Mouse (Mus musculus) cerebellum, adult 2 months (tissue): ENCODE data around the gene Lsm4. TPM values are rescaled to one million over a fixed set of nuclear protein-coding genes. Genes with fewer than 3 reads are reported as not detected.

ENCODE experiments used
- DNase-seq, 2 experiments: peaks; one replicate each; pipeline ENCODE4 v3.0.0; 2021
- H3K27ac ChIP-seq: fragments of 200-500 bp; 2 replicates; pipeline ENCODE4 v1.5.1; 2012; ENCODE audit warnings: low read length, control low read depth, inconsistent platforms; ENCODE audit not compliant: insufficient read depth
- H3K27me3 ChIP-seq: fragments of 200-500 bp; 2 replicates; pipeline ENCODE4 v1.6.1; 2012; ENCODE audit warnings: inconsistent platforms, mild to moderate bottlenecking, low read length, moderate library complexity; ENCODE audit not compliant: control insufficient read depth, insufficient read depth
- H3K4me1 ChIP-seq: fragments of 200-500 bp; 2 replicates; pipeline ENCODE4 v1.6.1; 2011; ENCODE audit warnings: low read length; ENCODE audit not compliant: control insufficient read depth, insufficient read depth
- H3K4me3 ChIP-seq: fragments of 200-500 bp; replicated peaks from 2 replicates; pipeline ENCODE3; 2011; ENCODE audit warnings: mild to moderate bottlenecking, low read depth, low read length, control low read depth; ENCODE audit not compliant: insufficient read depth
- CTCF ChIP-seq: fragments of 200-500 bp; IDR thresholded peaks from 2 replicates; pipeline ENCODE4 v1.5.1; 2011; ENCODE audit warnings: low read depth, mild to moderate bottlenecking, control low read depth, low read length, moderate library complexity, borderline replicate concordance; ENCODE audit not compliant: insufficient read depth
- POLR2A ChIP-seq: fragments of 200-500 bp; IDR thresholded peaks from 2 replicates; pipeline ENCODE4 v1.6.1; 2011; ENCODE audit warnings: low read length, control low read depth, borderline replicate concordance; ENCODE audit not compliant: insufficient read depth
- WGBS: fragments of 180-500 bp; shearing (Covaris S2); methylation state at CpG from one replicate; pipeline ENCODE4 v1.1.7; 2018; 5-methylcytosine and 5-hydroxymethylcytosine counted together
- polyA plus RNA-seq: library from polyadenylated mRNA; depleted of rRNA; stranded (reverse); fragments of >200 nt; gene quantifications from 2 replicates; pipeline ENCODE4 v1.2.3, GENCODE M21; 2012

Lsm4 gene
- polyA plus RNA-seq, 1 experiment: 117 TPM

GRCm38 (mm10) chr8:70682692-70683091 is 9.6 kb downstream of the Lsm4 start:
- Histone ChIP-seq H3K27ac (no peak overlapping the region), H3K4me3 (no peak overlapping the region), H3K27me3 (no peaks in the 10 kb centered on the region), H3K4me1 (peaks cover 15% of the 10 kb centered on the region)
- no peak for DNase-seq
- WGBS: 58% methylated on average over 3 of the region's 3 CpGs
- TF ChIP-seq POLR2A (no peak), CTCF (no peak)

- DNase-seq: no peak
- no peaks in the 10 kb centered on the region for H3K27me3 ChIP-seq
- H3K27ac ChIP-seq: no peak overlapping the region
These were observed 11.2 kb downstream of the Lsm4 start for GRCm38 (mm10) chr8:70684291-70684690.

GRCm38 (mm10) chr8:70687576-70687975 is 14.5 kb downstream of the Lsm4 start:
- H3K27me3 ChIP-seq: no peaks in the 10 kb centered on the region
- peaks cover 15% of the 10 kb centered on the region for H3K4me1 ChIP-seq
- H3K4me3 ChIP-seq: no peak overlapping the region
- no peak for DNase-seq
- 21% methylated on average over 8 of the region's 8 CpGs for WGBS
- no peak overlapping the region for H3K27ac ChIP-seq
- TF ChIP-seq POLR2A (no peak), CTCF (no peak)

More at GRCm38 (mm10) chr8:70684291-70684690, 11.2 kb downstream of the Lsm4 start:
- Histone ChIP-seq H3K4me3 (no peak overlapping the region), H3K4me1 (peaks cover 16% of the 10 kb centered on the region)
- WGBS: 32% methylated on average over 7 of the region's 7 CpGs
- no peak for TF ChIP-seq CTCF
- no peak for TF ChIP-seq POLR2A

- WGBS: 78% methylated on average over 3 of the region's 3 CpGs
- TF ChIP-seq POLR2A (no peak), CTCF (no peak)
- peaks cover 15% of the 10 kb centered on the region for H3K4me1 ChIP-seq
- no peak for DNase-seq
- H3K4me3 ChIP-seq: no peak overlapping the region
- H3K27ac ChIP-seq: no peak overlapping the region
- no peaks in the 10 kb centered on the region for H3K27me3 ChIP-seq
These were observed 15.1 kb downstream of the Lsm4 start for GRCm38 (mm10) chr8:70688136-70688535.

GRCm38 (mm10) chr8:70689892-70690390 is 16.9 kb downstream of the Lsm4 start:
- TF ChIP-seq CTCF: no peak
- no peak for TF ChIP-seq POLR2A
- peaks cover 9% of the 10 kb centered on the region for H3K4me1 ChIP-seq
- H3K27ac ChIP-seq: no peak overlapping the region
- no peaks in the 10 kb centered on the region for H3K27me3 ChIP-seq
- no peak for DNase-seq
- no peak overlapping the region for H3K4me3 ChIP-seq
- 70% methylated on average over 5 of the region's 5 CpGs for WGBS

GRCm38 (mm10) chr8:70691230-70691629 is 18.2 kb downstream of the Lsm4 start:
- no peak overlapping the region for H3K27ac ChIP-seq
- H3K4me3 ChIP-seq: no peak overlapping the region
- 78% methylated on average over 4 of the region's 4 CpGs for WGBS
- no peak for DNase-seq
- H3K27me3 ChIP-seq: no peaks in the 10 kb centered on the region
- no peak for TF ChIP-seq POLR2A
- TF ChIP-seq CTCF: no peak
- H3K4me1 ChIP-seq: peaks cover 19% of the 10 kb centered on the region

GRCm38 (mm10) chr8:70691727-70692231 is 18.7 kb downstream of the Lsm4 start:
- WGBS: 6% methylated on average over 20 of the region's 20 CpGs
- TF ChIP-seq POLR2A (no peak), CTCF (no peak)
- peaks cover 23% of the 10 kb centered on the region for H3K4me1 ChIP-seq
- no peak overlapping the region for H3K4me3 ChIP-seq
- no peaks in the 10 kb centered on the region for H3K27me3 ChIP-seq
- H3K27ac ChIP-seq: no peak overlapping the region
- no peak for DNase-seq

- H3K27ac ChIP-seq: no peak overlapping the region
- 76% methylated on average over 5 of the region's 5 CpGs for WGBS
- H3K4me1 ChIP-seq: peaks cover 21% of the 10 kb centered on the region
- DNase-seq: no peak
- no peak for TF ChIP-seq POLR2A
- no peak overlapping the region for H3K4me3 ChIP-seq
- no peaks in the 10 kb centered on the region for H3K27me3 ChIP-seq
These were observed 20.6 kb downstream of the Lsm4 start for GRCm38 (mm10) chr8:70693636-70694035.
